Mouse (Mus musculus) B cell, adult 2 months (primary cell): Measurements from ENCODE around the gene Pknox2.

Experiments
- DNase-seq, 2 experiments: peaks; one replicate each; pipeline ENCODE4 v3.0.0; 2022

Pknox2 gene

GRCm38 (mm10) chr9:36932950-36933812 lies 214.0 kb downstream of the Pknox2 start:
- no peak for DNase-seq

DNA sequence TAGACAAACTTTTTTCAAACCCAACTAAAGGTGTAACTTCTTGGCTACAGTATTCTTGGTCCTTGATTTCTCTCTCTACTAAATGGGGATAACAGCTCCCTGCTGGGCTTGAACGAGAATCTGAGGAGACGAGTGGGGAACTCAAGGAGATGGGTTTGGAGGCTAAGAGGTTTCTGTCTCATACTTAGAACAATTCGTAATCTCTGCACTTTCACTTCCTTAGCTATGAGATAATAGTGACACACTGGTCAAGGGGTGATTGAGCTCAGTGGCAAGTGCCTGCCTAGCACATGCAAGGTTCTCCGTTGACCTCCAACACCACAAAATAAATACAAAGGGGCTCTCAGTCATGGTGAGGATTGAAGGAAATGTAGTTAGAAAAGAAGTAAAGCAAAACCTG lies 215.6 kb downstream of the Pknox2 start:
- no peak for DNase-seq

GRCm38 (mm10) chr9:36923753-36924152 lies 223.5 kb downstream of the Pknox2 start:
- no peak for DNase-seq

- no peak for DNase-seq
Measured at GRCm38 (mm10) chr9:36921718-36922415, 225.3 kb downstream of the Pknox2 start.

DNA sequence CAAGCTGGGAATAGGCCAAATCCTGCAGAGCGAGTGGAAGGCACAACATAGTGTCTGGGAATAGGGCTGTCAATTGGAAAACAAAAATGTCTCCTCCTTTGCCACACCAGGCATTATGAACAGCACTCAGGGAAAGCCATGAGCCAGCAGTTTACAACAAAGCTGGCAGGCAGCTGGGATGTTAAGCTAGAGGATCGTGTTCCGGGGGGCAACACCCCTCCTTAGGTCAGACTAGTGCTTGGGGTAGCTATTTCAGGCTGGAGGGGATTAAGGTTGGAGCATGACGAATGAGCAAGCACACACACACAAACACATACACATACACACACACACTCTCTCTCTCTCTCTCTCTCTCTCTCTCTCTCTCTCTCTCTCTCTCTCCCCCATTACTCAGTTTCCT lies 227.7 kb downstream of the Pknox2 start:
- no peak for DNase-seq

DNA sequence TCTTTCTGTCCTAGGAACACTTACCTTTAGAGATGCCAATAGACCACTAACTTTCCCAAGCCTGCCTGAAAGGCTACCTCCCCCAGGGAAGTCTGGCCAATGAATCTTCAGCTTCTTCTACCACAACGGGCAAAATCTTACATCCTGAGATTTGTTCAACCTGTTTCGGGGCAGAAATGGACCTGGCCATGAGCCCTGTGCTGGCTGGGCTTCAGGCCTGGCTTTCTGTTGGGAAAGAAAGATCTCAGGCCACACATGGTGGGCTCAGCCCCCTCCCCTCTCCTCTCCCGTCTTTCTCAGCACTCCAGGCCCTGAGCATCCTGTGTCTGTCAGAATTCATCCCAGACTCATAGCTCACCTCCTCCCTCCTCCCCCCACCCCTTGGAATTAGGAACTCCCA lies 228.6 kb downstream of the Pknox2 start:
- DNase-seq = no peak

GRCm38 (mm10) chr9:36916915-36917314 lies 230.3 kb downstream of the Pknox2 start:
- DNase-seq = no peak

- peak; percentile 54 to 56 for DNase-seq
Measured at GRCm38 (mm10) chr9:36916362-36916761, 230.8 kb downstream of the Pknox2 start.

DNA sequence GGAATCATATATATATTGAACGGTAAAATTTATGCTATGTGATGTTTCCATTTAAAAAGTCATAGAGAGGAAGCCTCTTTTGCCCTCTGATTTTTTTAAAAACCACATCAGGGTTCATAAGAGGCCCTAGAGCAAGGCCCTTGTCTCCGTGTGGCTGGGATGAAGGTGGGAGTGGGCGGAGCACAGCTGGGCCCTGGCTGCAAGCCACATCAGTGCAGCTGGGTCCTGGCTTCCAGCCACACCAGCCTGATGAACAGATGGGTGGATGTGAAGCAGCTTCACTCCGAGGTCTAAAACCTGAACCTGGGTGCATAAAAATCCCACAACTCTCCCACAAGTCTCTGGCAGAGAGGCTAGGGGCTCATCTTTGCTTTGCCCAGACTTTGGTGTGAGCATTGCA lies 241.8 kb downstream of the Pknox2 start:
- no peak for DNase-seq

GRCm38 (mm10) chr9:36900464-36900863 lies 246.7 kb downstream of the Pknox2 start:
- DNase-seq = no peak

- DNase-seq = no peak
Measured at GRCm38 (mm10) chr9:36898560-36898959, 248.6 kb downstream of the Pknox2 start.

GRCm38 (mm10) chr9:36895009-36895693 lies 252.1 kb downstream of the Pknox2 start:
- no peak for DNase-seq

GRCm38 (mm10) chr9:36894242-36894641 lies 253.0 kb downstream of the Pknox2 start:
- no peak for DNase-seq

DNA sequence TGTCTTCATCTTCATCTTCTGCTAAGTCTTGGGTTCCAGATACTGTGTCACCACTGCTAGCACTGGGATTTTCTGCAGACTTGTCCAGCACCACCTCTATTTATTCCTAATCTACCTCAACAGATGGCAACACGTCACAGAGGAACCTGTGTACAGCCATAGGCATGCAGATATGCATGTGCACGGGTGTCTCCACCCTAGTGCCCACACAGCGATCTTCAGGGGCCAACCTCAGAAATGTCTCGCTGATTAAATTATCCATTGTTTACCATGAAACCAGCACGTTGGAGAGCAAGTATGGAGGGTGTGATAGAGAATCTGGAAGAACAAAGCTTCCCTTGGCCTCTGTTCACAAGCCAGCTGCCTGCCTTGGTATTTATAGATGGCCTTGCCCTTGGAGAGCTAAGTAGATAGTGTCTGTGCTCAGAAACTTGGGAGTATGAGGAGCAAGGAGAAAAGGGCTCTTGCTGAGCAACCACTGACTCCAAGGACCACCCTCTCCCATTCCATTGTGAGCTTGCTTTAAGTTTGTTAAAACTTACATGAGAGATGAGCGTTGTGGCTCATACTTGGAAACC lies 253.7 kb downstream of the Pknox2 start:
- DNase-seq = no peak

GRCm38 (mm10) chr9:36890552-36890951 lies 256.7 kb downstream of the Pknox2 start:
- peak; percentile 29 to 37 for DNase-seq

- DNase-seq = peak; percentile 11 to 18
Measured at GRCm38 (mm10) chr9:36885237-36885636, 262.0 kb downstream of the Pknox2 start.

DNA sequence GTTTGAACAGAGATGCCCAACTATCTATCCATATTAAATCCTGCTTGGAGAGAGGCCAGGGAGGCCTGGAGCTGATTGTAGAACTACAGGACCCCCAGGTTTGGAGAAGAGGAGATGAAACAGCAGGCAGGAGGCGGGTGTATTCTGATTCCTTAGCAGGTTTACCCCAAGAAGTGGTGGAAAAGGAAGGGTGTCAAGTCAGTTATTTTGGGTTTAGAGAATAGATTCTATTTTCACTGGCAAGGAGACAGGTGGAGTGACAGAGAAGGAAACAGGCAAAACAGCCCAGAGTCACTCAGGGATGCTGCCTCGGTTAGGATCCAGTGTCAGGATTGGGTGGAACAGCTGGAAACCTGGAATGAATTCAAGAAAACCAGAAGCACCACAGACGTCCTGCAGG lies 263.6 kb downstream of the Pknox2 start:
- DNase-seq = no peak

DNA sequence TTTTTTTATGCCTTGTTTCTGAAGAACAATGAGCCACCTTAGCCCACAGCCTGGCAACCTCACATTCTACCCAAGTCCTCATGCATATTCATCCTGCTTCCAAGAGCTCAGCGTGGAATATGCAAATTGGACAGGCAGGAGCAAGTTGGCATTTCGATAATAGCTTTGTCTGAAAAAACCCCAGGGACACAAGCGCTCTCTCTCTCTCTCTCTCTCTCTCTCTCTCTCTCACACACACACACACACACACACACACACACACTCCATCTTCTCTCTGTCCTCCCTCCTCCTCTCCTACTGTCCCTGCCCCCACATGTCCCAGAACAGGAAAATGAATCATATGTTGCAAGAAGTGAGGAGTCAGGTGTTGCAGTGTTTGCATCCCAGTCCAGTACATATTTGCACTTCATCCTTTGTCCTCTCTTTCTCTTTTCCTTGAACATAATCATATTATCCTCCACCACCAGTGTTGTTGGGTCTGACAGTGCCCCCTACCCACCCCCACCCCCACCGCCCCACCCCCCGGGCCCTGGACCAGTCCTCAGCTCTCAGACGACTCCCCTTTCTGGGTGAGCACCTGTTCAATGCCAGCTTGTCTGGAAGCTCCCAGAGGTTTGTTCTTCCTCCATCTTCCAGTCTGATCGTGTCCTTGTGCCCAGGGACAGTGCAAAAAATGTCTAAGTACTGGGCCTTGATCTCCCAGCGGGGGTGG lies 265.0 kb downstream of the Pknox2 start:
- no peak for DNase-seq

- DNase-seq = no peak
Measured at GRCm38 (mm10) chr9:36881615-36882014, 265.6 kb downstream of the Pknox2 start.

DNA sequence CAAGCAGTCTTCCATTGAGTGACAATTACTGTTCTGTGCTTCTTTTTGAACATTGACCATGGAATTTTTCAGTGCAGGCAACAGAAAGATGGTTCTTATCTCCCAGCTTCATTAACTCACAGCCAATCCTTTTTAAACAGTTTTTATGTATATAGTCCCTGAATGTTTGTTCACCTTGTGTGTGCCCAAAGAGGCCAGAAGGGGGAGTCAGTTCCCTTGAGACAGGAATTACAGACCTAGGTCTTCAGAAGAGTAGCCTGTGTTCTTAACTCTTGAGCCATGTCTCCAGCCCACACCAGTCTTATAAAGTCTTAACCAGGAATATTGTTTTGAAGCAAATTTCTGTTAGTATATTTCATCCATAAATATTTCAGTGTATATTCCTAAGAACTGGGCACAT lies 270.4 kb downstream of the Pknox2 start:
- DNase-seq = no peak

DNA sequence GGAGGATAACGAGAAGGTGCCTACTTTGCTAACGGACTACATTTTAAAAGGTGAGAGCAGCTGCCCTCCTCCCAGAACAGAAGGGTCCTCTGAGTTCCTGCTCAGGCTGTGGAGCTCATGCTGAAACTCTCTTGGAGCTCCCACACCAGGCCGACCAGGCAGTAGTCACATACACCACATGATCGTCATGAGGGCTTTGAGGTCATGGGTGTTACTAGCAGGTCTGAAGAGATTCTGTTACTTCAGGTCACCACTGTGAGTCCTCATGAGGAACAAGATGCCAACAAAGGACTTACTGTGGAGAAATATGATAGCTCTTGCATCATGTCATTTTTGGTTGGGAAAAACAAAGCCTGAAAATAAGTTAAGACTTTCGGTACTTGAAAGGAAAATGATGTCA lies 270.9 kb downstream of the Pknox2 start:
- no peak for DNase-seq

DNA sequence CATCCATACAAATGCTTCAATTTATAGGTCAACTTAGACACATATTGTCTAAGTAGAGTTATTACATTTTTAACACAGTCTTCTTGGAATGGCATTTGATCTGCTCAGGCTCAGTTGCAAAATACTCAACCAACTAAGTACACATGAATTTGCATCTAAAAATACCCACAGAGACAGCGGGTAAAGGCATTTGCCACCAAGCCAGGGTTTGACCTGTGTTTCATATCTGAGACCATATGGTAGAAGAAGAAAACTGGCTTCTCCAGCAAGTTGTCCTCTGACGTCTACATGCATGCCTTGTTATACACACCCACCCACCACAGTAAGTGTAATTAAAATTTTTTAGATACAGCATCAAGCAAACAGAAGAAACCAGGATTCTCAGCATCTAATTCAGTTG lies 273.4 kb downstream of the Pknox2 start:
- no peak for DNase-seq

GRCm38 (mm10) chr9:36870263-36870662 lies 276.9 kb downstream of the Pknox2 start:
- no peak for DNase-seq
